ENCODE assay signal across 29 mouse cellular contexts in the genomic region with DNA sequence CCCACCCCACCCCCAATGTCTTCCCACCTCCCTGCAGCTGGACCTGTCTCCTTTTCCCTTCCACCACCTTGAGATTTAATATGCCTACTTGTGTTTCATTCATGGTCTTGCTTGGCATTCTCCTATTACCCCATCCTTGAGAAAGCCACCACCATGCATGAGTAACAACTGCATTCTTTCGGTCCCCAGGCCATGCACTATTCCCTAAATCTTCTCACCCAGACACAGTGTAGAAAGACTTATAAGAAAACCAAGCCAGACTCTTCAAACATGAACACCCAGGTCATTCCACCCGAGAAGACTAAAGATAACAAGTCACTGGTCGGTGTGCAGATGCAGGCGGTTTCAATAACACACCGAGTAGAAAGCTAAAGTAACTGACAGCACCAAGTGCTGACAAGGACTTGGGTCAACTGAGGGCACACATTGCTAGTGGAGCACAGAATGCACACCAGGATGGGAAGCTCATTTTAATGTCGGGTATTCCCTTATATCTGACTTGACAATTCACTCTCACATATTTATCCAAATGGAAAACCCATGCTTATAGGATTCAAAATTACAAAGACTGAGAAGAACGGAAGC.
DNase-seq lines count a peak whose midpoint lies in the region; ATAC-seq and TF ChIP-seq lines count a peak whose summit lies in the region.
"Had no signal": no experiment of that assay in that cellular context is flagged by ENCODE, and none has a peak within 500 bp of the region (broad histone marks: within the 10 kb centered on the region; RNA-seq: fewer than 3 reads in every experiment).

No protein-coding gene starts in this region.

- no peak overlapping the region for H3K4me2 ChIP-seq in kidney, embryonic 15.5 days
- H3K4me2 ChIP-seq in kidney, embryonic 16.5 days (replicated peaks; ENCODE audit: low read depth, low read length): no peak overlapping the region
- H3K4me2 ChIP-seq in midbrain, postnatal 0 days (ENCODE audit: low read depth, low read length, poor library complexity, severe bottlenecking): no peak overlapping the region
- H3K4me2 ChIP-seq: embryonic facial prominence, embryonic 13.5 days; embryonic facial prominence, embryonic 15.5 days; forebrain, embryonic 12.5 days had no signal

- H3K4me3 ChIP-seq in gastrocnemius, adult 2 months: no peak overlapping the region
- no peak overlapping the region for H3K4me3 ChIP-seq in kidney, embryonic 15.5 days (replicated peaks)
- H3K4me3 ChIP-seq in kidney, embryonic 16.5 days (ENCODE audit: low read length): no peak overlapping the region
- H3K4me3 ChIP-seq in midbrain, postnatal 0 days (ENCODE audit: low read depth, low read length): no peak overlapping the region
- H3K4me3 ChIP-seq: embryonic facial prominence, embryonic 13.5 days; embryonic facial prominence, embryonic 15.5 days; erythroblast, embryonic 14.5 days; forebrain, embryonic 10.5 days; forebrain, embryonic 12.5 days had no signal

- H3K36me3 ChIP-seq in kidney, embryonic 15.5 days: no peaks in the 10 kb centered on the region
- no peaks in the 10 kb centered on the region for H3K36me3 ChIP-seq in kidney, embryonic 16.5 days (ENCODE audit: insufficient read depth, low read length)
- H3K36me3 ChIP-seq in midbrain, postnatal 0 days (ENCODE audit: insufficient read depth, low read length): no peaks in the 10 kb centered on the region
- H3K36me3 ChIP-seq: embryonic facial prominence, embryonic 13.5 days; embryonic facial prominence, embryonic 15.5 days; forebrain, embryonic 10.5 days; forebrain, embryonic 12.5 days; G1E had no signal

- peak; percentile 60; the same call in 1 of the 2 replicates for ATAC-seq in kidney, embryonic 15.5 days (replicated peaks; ENCODE audit: low FRiP score)
- no peak for ATAC-seq in kidney, embryonic 16.5 days (ENCODE audit: low FRiP score, low TSS enrichment)
- no peak for ATAC-seq in midbrain, postnatal 0 days (ENCODE audit: low FRiP score)
- ATAC-seq: activated CD4-positive, CD25-positive, alpha-beta regulatory T cell, adult 4 months; CD4-positive, CD25-positive, alpha-beta regulatory T cell, adult 4 months; forebrain, embryonic 14.5 days; Patski had no signal

- TF ChIP-seq CTCF in gastrocnemius, adult 2 months (IDR thresholded peaks at IDR 0.05): no peak
- no peak for TF ChIP-seq CTCF in midbrain, postnatal 0 days (IDR thresholded peaks at IDR 0.05)

- DNase-seq in gastrocnemius, adult 2 months: peak; percentile 34
- DNase-seq in gastrocnemius, adult 8-10 months (ENCODE audit: low spot score in 2 of 2): no peak
- peak; percentile 7 for DNase-seq in adipocyte (ENCODE audit: low spot score)
- DNase-seq in skeletal muscle tissue, adult 2 months (ENCODE audit: low read depth, low spot score): peak; percentile 65
- no peak for DNase-seq in midbrain, postnatal 0 days (ENCODE audit: low spot score)
- DNase-seq: adrenal gland, adult 2 months; adrenal gland, postnatal 10 days; adrenal gland, postnatal 25 days; B cell, adult 2 months; cerebellum, adult 11 months; cerebellum, adult 18-20 months; cerebellum, adult 8-10 months; cerebellum, adult 9-11 months; cerebellum, postnatal 14 days; cerebellum, postnatal 36 days; embryo, embryonic 11 days had no signal

- no peaks in the 10 kb centered on the region for H3K9me3 ChIP-seq in kidney, embryonic 15.5 days (replicated peaks)
- no peaks in the 10 kb centered on the region for H3K9me3 ChIP-seq in kidney, embryonic 16.5 days (ENCODE audit: low read length)
- no peaks in the 10 kb centered on the region for H3K9me3 ChIP-seq in midbrain, postnatal 0 days (ENCODE audit: low read length)
- H3K9me3 ChIP-seq: embryonic facial prominence, embryonic 13.5 days; embryonic facial prominence, embryonic 15.5 days; forebrain, embryonic 10.5 days; forebrain, embryonic 12.5 days; G1E had no signal

- H3K27ac ChIP-seq in gastrocnemius, adult 2 months: peak overlapping the region; percentile 69
- H3K27ac ChIP-seq in kidney, embryonic 15.5 days: no peak overlapping the region
- no peak overlapping the region for H3K27ac ChIP-seq in kidney, embryonic 16.5 days (ENCODE audit: low read length)
- H3K27ac ChIP-seq in midbrain, postnatal 0 days (ENCODE audit: low read depth, low read length): no peak overlapping the region
- H3K27ac ChIP-seq: embryonic facial prominence, embryonic 13.5 days; embryonic facial prominence, embryonic 15.5 days; forebrain, embryonic 10.5 days; forebrain, embryonic 12.5 days had no signal

- no peaks in the 10 kb centered on the region for H3K4me1 ChIP-seq in kidney, embryonic 15.5 days
- no peaks in the 10 kb centered on the region for H3K4me1 ChIP-seq in kidney, embryonic 16.5 days (ENCODE audit: insufficient read depth, low read length)
- H3K4me1 ChIP-seq in midbrain, postnatal 0 days (ENCODE audit: insufficient read depth, low read length): no peaks in the 10 kb centered on the region
- H3K4me1 ChIP-seq: embryonic facial prominence, embryonic 13.5 days; embryonic facial prominence, embryonic 15.5 days; forebrain, embryonic 10.5 days; forebrain, embryonic 12.5 days had no signal

- intact Hi-C loops in gastrocnemius, adult 2 months (cut with DNase I): no loop called here

- H3K9ac ChIP-seq in kidney, embryonic 15.5 days: no peak overlapping the region
- H3K9ac ChIP-seq in kidney, embryonic 16.5 days (replicated peaks; ENCODE audit: low read length): no peak overlapping the region
- no peak overlapping the region for H3K9ac ChIP-seq in midbrain, postnatal 0 days (replicated peaks; ENCODE audit: low read length, poor library complexity, severe bottlenecking)
- H3K9ac ChIP-seq: embryonic facial prominence, embryonic 13.5 days; embryonic facial prominence, embryonic 15.5 days; forebrain, embryonic 12.5 days had no signal

- 48% methylated on average over 7 of the region's 7 CpGs for WGBS in kidney, embryonic 15.5 days
- whole genome bisulfite sequencing in kidney, embryonic 16.5 days: 33% methylated on average over 7 of the region's 7 CpGs
- 94% methylated on average over 7 of the region's 7 CpGs for WGBS in midbrain, postnatal 0 days

- H3K27me3 ChIP-seq in kidney, embryonic 15.5 days: no peaks in the 10 kb centered on the region
- no peaks in the 10 kb centered on the region for H3K27me3 ChIP-seq in kidney, embryonic 16.5 days (ENCODE audit: insufficient read depth, low read length)
- no peaks in the 10 kb centered on the region for H3K27me3 ChIP-seq in midbrain, postnatal 0 days (ENCODE audit: insufficient read depth, low read length)
- H3K27me3 ChIP-seq: CH12.LX; embryonic facial prominence, embryonic 13.5 days; embryonic facial prominence, embryonic 15.5 days; forebrain, embryonic 12.5 days; Patski had no signal

Comparison
In these comparisons a context has a peak if more than half of its experiments do, and no peak if none do; other contexts are left out.
1. DNase-seq: peak in gastrocnemius, adult 2 months (single experiment), adipocyte (single experiment) and skeletal muscle tissue, adult 2 months (single experiment); none in gastrocnemius, adult 8-10 months (0 of 2) and midbrain, postnatal 0 days (single experiment).